Mouse (Mus musculus): Measurements from ENCODE around the gene Comtd1.

Gene Comtd1

DNA sequence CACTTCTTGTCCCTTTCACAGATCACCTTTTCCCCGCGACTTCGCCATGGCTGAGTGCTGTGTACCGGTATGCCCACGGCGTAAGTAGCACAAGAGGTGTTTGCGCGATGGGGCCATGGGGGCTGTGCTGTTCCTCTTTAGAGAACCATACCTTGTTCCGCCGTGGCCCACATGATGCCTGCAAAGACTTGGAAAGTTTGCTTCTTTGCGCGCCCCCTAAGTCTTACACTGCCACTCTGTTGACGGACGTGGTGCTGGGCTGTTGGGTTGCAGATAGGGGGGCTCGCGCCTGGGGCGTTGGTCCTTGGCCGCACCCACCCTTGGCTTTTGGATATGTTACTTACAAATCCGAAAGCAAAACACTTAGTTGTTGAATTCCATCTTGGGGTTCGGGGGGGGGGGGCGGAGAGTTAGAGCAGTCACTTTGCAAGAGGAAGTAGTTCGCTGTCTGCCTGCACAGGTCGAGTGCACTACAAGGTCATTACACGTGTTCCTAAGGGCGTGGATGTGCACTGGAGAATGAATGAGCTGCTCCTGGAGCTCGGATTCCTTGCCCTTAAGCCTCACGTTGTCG is 16.9 kb downstream of the Comtd1 start:
- peak; percentile 42 to 53 for DNase-seq

DNA sequence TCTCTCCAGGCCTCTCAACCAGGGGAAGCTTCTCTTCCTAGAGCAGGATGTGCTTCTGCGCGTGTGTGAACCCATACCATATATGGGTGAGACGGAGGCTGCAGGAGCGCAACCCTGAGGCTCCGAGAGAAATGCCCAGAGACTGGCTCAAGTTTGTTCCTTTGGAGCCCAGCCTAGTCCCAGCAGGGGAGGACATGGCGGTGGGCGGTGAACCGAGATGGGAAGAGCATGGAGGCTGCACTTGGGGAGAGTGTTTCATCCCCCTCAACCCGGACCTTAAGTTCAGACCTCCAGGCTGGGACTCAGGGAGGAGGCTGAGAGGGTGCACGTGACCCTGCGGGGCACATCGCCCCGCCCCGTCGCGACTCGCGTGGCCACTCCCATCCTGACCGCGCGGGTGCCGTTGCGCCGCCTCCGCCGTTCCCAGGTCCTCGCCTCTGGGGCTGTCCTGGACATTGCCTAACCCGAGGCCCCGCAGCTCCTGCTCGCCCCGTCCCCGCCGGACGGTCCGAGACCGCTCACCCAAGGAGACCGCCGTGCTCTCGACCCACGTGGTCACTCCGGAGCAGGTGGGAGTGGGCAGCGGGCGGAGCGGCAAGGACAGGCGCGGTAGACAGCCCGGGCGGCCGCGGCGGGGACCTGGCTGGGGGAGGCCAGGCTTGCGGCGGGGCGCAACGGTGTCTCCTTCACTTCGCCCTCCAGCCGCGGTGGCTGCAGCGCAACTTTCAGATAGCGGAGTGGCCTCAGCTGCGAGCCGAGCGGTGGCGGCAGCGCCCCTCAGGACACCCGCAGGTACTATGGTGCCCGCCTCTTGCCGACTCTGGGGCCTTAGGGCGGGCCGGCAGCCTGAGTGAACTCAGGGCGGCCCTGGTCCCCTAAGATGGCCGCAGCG is 17.7 kb downstream of the Comtd1 start:
- DNase-seq, result peak; percentile 96 to 98

DNA sequence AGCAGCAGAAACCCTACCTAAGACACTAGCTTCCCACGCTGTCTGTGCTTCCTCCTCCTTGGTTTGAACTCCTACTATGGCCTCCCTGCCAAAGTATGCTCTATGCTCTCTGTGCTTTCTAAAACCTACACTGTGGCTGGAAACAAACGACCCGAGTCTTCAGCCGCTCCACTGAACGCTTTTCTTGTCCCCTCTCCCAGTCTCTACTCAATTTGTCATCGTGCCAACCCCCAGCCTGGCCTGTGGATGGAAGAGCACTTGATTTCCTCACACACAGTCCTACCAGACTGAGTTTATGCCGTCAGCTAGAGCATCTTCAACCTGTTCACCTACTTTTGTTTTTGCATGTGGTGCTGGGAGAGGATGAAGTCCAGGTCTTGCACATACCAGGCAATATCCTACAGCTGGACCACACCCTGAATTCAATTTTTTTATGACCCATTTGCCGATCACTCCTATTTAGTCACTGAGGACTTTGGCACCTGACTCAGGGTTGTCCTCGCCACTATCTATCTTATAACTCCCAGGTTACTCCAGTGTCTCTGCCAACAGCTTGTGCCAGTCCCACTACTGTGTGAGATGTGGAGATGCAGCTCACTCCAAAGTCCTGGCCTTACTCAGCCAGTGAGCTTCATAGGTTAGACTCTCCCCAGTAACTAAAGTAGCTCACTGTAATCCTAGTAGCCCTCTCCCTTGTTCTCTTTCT is 22.8 kb downstream of the Comtd1 start:
- no peak for DNase-seq

DNA sequence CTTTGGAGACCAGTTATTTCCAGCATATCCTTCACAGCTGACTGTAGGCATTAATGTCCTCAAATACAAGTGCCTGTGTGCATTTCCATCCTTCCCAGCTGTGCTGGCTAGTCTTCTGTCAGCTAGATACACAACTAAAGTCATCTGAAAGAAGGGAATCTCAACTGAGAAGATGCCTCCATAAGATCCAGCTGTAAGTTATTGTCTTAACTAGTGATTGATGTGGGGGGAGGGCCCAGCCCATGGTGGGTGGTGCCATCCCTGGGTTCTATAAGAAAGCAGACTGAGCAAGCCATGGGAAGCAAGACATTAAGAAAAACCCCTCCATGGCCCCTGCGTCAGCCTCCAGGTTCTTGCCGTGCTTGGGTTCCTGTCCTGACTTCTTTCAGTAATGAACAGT is 23.8 kb downstream of the Comtd1 start, which contains the start of gene Vdac2:
Gene Vdac2, plus strand, starts transcription at position 301 of the 400 bp plus-strand sequence.
- no peak for DNase-seq

DNA sequence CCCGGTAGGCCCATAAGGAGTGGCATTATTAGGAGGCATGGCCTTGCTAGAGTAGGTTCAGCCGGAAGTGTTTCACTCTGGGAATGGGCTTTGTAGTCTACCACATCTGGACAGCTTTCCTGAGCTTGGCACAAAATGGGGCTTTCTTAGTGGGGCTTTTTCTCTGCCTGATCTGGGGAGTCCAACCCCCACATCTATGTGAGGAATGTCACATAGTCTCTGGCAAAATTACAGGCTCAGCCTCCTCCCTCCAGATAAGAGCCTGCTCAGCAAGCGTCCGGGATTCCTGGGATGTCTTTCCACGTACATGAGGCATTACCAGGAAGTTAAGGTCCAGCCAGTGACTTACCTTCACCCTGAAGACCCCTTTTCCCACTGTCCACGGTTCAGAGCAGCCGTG is 24.9 kb downstream of the Comtd1 start:
- peak in 1 of 2 experiments; percentile 14 for DNase-seq

DNA sequence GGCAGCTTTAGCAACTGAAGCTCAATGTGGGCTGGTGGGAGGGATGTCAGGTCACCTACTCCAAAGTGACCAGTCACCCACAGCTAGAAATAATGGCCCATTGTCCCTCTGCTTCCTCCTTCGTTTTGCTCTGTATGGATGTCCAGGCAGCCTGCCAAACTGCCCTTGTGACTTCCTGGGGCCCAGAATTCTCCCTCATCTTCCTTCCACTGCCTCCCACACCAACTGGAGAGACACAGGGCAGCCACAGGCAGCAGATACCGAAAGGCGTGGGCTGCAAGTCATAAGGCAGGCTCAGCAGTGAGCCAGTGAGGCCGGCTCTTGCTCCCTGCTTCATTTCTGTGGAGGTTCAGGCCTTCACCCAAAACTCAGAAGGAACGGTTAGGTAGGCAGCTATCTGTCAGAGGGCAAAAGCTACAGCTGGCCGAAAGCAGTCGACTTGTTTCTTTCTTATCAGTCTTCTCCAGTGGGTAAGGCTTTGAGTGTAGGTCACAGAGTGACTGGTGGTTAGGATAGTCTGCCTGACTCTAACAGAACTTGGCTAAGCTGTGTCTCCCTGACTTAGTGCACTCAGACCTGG is 25.9 kb downstream of the Comtd1 start:
- peak; percentile 91 to 92 for DNase-seq

DNA sequence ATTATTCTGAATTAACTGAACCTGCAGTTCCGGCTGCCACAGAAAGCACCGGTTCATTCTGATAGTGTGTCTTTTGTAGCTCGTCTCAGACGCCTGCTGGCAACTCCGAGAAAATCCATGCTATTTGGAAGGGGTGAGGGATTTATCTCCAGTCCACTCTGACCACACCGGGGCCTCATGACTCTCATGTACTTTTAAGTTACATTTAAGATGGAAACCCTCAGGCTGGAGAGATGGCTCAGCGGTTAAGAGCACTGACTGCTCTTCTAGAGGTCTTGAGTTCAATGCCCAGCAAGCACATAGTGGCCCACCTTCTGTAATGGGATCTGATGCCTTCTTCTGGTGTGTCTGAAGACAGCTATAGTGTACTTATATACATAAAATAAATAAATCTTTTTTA is 26.5 kb downstream of the Comtd1 start:
- no peak for DNase-seq

DNA sequence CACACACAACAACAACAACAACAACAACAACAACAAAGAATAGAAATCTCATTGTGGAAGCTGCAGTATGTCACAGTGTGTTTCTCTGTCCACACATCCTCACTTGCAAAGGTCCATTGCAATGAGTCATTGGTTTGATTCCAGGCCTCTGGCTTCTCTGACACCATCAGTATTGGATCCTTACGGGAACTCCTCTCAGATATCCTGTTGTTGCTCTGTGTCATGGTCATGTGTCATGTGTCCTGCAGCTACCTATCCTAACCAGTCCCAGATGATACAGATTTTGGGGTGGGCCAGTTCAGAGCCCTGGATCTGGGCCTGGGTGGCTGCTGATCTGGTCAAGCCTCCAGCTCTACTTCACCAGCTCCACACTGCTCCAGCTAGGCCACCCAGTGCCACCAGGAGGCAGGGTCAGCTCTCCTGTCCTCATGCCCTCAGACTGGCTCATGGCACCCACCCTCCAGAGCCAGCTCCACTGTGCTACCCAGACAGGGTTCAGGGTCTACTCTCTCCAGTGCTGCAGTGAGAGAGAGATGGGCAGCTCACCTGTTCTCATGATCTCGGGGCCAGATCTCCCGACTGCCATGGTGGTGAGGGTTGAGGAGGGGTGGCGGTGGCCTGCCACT is 27.8 kb downstream of the Comtd1 start:
- no peak for DNase-seq

DNA sequence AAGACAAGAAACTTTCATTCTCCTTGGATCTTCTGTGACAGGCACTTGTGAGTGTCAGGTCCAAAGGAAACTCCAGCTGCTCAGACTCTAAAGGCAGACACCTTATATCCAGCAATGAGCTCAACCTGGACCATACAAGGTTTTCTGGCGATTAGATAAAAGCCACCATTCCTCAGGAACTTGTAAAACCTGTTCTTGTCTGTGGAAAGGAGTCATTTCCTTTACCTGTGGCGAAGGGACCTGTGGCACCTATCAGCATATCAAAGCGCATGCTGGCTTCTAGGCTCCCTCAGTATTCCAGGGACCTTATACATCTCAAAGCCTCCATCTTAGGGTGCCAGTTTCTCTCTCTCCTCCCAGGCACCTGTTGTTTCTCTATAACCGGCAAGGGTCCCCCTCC is 31.3 kb downstream of the Comtd1 start:
- no peak for DNase-seq

DNA sequence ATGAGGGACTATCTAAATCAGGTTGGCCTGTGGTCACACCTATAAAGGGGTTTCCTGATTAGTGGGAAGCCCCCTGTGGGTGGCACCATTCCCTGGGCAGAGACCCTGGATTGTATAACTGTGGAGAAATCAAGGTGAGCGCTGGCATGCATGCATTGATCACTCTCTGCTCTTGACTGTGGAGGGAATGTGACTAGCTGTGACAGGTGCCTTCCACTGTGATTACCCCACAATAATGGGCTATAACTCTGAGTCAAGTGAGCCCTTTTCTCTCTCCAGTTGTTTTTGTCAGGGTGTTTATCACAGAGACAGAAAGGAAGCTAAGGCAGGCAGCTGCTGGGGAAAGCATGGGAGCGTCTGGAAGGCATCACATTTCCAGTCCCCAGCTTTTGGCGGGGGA is 32.5 kb downstream of the Comtd1 start:
- no peak for DNase-seq

DNA sequence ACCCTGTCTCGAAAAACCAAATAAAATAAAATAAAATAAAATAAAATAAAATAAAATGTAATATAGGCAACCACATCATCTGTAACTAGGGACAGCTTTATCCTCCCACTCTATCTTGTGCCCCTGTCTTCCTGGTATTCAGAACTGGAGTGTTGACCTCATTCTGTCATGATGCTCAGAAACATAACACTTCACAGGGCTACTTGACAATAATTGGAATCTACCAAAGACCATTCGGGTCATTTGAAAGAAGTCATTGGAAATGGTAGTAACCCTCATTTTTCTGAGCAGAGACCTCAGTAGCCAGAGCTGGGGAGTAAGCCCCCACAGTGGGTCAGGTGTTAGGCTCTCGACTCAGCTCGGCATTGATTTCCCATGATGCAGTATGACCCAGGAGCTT is 34.2 kb downstream of the Comtd1 start:
- no peak for DNase-seq

DNA sequence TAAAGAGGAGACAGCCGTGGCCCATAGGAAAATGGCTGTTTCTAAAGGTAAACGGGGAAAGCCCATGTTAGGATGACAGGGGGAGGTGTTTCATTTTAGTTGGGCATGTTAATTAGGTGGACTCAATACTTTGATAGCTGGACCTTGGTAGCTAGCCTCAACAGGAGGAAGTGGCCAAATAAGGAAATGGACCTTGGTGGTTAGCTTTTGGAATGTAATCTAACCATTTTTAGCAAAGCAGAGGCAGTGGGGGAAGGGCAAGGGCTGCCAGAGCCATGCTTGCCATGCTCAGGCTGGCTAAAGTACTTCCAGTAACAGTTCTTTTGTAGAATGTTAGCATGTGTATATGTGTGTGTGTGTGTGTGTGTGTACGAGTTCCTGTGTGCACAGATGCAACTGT is 34.9 kb downstream of the Comtd1 start:
- peak; percentile 34 to 56 for DNase-seq

DNA sequence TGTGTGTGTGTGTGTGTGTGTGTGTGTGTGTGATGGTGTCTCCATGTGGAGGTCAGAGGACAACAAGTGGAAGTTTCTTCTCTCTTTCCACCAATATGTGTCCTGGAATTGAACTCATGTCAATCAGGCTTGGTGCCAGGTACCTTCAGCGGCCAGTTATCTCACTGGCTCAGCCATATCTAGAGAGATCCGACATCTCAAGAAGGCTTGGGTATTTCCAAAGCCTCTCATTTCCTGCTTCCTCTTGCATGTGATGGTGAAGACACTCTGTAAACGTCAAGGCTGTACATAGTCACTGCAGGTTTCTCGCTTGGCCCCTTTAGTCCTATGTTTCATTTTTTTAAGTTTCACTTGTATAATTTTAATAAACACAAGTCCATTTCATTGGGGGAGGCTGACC is 35.6 kb downstream of the Comtd1 start:
- no peak for DNase-seq

DNA sequence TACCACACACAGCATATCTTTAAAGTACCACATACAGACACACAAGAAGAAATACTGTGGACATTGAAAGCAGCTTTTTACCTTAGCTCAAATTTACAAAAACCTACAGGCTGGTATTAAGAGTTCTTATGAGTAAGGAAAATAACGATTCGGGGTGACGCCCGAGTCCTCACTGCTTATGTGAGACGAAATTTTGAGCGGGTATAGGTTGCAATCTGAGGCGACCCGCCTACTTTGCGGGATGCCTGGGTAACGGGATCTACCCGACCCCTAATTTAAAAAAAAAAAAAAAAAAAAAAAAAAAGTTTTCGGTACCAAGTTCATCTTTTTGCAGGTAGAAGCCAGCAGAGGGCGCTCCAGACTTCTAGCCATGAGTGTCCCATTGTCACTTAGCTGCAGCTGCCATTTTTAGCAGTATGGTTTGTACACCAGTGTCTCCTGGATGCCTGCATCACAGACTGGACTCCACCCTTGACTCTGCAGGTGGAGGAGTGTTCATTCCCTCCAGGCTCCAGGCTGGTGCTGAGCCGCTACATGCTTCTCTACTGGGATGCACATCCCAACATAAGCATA is 36.1 kb downstream of the Comtd1 start:
- peak; percentile 85 to 92 for DNase-seq

DNA sequence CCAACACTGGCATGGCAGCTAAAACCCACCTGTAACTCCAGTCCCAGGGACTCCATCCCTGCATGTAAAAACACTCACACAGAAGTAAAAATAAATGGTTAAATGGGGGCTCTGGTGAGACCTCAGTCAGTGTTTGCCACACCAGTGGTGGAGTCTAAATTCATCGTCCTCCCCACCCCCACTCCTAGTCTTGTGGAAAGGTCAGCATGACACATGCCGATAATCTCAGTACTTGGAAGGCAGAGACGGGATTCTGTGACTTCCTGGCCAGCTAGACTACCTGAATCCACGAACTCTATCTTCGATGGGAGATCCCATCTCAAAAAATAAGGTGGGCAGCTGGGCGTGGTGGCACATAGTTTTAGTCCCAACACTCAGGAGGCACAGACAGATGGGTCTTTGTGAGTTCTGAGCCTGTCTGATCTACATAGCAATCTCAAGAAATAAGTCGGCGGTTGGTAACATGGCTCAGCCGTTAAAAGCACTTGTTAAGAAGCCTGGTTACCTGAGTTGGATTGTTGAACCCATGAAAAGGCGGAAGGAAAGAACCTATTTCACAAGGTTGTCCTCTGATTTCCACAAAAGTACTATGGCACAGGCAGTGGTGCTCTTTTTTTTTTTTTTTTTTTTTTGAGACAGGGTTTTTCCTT is 36.9 kb downstream of the Comtd1 start:
- DNase-seq, result no peak

DNA sequence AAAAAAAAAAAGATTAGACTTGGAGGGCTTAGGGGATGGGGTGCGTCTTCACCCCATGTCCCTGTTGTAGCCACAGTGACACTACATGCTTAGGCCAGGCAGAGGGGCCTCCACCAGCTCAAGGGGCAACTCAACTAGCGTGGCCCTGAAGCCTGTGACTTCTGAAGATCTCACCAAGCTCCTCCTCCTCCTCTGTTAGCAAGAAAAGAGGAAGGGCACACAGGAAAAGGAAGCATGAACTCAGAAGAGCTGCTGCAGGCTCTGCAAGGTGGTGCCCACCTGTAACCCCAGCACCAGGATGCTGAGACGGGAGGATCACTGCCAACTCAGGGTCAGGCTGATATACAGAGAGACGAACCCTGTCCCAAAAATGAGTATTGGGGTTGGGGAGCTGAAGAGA is 37.5 kb downstream of the Comtd1 start:
- DNase-seq, result no peak

DNA sequence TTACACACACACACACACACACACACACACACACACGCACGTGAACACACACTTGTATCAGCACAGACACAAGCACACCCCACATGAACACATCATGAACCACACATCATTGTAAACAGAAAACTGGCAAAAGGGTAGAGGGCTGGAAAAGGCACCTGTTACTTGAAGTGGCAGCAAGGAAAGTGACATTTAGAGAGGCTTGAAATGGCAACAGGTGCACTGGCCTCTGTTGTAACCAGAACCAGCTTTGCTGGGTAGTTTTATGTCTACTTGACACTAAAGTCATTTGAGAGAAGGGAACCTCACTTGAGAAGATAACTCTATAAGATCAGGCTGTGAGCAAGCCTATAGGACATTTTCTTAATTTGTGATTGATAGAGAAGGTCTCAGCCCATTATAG is 39.4 kb downstream of the Comtd1 start:
- no peak for DNase-seq

DNA sequence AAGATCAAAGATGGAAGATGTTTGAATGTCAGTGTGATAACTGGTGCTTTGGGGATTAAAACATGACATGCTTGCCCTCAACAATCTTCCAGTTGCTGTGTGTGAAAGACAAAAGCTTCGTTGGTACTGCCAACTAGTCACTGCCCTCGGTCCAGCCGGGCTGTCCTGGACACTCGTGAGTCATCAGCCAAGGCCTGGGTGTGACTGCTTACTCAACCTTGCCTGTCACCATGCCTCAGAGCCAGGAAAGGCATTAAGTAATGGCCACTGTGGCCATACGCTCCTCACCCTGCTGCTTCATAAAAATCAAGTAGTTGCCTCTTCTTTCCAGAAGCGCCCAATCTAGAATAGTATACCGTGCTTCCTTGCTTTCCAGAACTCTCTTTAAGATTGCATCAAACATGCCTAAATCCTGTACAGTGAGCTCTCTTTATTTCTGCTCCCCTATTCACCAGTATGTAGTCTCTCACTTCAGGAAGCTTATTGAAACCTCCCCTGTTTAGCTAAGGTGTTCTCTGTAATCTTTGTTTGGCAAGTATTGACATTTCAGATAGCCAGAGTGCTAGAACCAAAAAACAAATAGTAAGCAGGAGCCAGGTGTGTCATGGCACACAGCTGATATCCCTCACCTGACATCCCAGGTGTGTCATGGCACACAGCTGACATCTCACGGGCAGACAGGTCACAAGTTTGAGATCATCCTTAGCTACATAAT is 40.4 kb downstream of the Comtd1 start:
- DNase-seq, result peak in 1 of 2 experiments; percentile 30

DNA sequence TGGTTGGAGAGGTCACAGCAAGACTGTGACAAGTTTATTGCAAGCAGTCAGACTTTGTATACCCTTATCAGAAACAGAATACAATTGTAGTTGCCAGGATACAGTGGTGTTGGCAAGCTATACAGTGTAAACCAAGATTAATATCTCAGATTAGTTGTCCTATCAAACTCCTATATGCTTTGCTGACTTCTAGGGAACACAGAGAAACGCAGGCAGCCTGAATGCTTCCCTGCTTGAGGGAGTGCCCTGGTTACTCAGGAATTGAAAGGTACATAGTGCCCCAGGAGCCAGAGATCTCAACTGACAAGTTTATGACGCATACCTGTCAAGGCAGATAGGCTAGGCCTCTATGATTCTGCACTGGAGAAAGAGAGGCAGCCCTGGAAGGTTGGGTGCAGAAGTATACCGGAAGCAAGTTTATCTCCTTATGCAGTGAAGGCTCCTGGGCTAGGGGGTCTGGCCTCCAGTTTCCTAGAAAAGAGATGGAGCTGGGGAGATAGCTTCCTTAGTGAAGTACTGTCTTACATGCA is 42.1 kb downstream of the Comtd1 start:
- DNase-seq, result no peak

DNA sequence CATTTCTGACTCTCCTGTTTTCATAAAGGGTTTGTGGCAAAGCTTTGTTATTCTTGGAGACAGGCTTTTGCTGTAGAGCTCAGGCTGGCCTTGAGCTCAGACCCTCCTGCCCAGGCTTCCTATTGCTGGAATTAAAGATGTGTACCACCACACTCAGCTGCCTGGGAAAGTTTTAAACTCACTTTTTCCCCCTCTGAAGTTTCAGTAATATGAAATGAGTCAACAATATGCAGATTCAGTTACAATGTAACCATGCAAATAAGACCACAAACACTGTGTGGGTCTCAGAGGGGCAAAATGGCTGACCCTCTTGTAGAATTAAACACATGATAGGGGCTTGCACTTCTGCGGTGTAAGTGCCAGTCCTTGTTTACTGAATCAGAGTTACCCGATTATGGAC is 42.6 kb downstream of the Comtd1 start:
- no peak for DNase-seq

Measured in kidney, postnatal 36 days (tissue).